Mouse (Mus musculus): ENCODE results near the gene Fth1.

Gene Fth1

DNA sequence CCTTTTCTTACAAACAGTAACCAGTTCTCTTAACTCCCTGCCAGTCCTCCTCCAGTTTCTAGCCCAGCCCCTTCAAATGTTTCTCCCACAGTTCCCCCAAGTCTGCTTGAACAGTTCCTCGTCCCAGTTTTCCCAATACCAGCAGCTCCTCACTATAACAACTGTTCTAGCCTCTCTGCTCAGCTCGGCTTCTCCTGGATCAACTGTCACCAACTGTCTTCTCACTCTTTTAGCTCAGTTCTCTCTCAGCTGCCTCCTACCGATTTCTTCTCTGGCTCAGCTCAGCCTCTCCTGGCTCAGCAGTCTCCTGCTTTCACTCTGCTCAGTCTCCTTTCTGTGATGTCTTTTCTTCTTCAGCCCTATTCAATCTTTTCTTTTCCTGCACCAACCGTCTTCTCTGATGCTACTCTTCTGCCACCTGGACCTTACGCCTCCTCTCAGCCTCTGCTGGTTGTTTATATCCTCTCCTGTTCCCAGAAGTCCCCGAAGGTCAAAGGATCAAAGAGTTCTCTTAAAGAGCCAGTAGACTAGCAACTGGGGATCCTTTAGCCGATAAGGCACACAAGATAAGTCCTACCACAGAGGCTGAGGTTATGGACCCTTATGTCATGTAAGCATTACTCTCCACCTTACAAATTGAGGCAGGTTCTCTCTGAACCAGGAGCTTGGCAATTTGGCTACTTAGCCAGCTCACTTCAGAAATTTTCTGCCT lies 16.0 kb upstream of the Fth1 start:
- DNase-seq (ENCODE audit: low read depth), result no peak

DNA sequence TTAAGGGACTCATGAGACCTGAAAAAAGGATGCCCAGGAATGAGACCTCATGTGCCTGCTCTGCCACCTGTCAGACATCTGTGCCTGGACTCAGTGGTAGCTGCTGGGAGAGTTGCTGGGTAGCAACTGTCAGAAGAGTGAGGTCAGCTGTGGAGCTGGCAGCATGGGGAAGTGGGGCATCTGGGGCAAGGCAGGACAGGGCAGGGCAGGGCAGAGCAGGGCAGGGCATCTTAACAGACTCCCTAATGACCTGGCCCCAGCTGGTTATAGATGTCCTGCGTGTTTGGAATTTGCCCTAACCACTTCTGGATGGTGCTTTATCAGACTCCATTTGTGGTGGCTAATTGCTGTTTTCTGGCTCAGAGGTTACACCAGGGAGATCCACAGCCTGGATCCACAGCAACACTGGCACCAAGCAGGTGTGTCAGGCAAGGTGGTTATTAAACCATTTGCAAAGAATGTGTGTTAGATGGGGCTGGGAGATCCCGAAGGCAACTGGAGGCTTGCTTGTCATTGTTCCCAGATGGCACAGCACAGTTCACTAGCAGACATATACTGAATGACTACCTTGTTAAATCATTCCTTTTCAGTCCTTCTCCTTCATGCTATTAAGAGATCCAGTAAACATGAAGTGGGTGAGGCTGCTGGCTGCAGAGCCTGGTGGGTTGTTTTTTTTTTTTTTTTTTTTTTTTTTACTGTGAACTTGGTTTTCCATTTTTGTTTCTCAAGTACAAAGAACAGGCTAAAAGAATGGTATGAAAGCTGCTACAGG lies 14.1 kb upstream of the Fth1 start:
- no peak for DNase-seq (ENCODE audit: low read depth)

DNA sequence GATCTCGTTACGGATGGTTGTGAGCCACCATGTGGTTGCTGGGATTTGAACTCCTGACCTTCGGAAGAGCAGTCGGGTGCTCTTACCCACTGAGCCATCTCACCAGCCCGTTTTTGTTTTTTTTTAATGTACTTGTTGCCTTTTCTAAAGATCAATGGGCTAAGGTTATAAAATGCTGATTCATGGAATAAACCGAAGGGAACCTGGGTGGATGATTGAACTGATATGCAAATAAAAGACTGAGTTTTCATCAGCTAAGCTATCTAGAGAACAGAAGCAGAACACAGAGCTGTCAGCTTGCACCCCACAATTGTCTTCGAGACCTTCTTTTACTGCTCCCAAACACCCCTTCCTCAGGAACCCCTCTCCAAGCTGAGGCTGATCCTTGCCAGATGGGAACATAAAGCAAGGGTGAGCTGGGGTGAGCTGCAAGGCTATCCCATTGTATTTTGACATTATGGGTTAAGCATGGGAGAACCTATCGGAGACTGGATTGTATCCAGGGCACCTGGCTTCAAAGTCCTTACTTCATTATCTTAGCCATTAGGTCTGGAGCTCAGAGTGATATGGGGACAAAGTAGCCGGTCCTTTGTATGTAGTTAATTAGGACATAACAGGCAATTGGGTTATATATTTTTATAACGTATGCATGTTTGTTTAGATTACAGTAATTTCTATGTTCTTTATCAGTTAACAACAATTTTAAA lies 12.2 kb upstream of the Fth1 start:
- no peak for DNase-seq (ENCODE audit: low read depth)

DNA sequence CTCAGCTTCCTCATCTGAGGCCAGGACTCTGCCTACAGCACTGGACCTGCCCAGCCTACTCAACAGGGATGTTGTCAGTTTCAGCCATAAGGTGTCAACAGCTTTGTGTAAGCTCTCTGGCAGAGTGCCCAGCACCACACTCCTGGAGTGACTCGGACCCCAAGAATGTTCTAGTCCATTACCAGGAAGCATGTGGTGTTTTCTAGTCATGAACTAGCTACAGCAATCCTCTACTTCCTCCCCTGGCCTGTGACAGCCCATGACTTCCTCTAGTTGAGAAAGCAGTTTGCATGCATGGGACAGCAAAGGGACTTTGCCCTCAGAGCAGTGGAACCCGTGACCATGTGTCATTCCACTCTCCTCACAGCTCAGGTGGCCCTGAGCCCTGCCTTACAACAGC lies 5.5 kb upstream of the Fth1 start:
- peak; percentile 69 for DNase-seq (ENCODE audit: low read depth)

DNA sequence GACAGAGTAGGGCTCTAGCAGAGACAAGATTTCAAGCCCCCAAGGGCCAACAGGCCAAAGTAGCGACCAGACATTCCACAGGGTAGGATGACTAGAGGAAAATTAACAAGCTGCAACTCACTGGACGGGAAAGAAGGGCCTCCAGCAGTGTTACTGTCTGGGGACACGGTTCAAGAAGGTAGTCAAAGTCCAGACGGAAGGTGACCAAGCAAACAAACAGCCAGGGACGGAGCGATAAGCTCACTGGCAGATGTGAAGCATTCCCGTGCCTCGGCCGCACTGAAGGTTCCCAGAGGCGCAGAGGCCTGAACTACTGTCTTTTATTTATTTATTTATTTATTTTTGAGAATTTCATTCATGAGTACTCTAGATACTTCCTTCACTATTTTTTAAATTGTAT lies 3.3 kb upstream of the Fth1 start:
- no peak for DNase-seq (ENCODE audit: low read depth)

DNA sequence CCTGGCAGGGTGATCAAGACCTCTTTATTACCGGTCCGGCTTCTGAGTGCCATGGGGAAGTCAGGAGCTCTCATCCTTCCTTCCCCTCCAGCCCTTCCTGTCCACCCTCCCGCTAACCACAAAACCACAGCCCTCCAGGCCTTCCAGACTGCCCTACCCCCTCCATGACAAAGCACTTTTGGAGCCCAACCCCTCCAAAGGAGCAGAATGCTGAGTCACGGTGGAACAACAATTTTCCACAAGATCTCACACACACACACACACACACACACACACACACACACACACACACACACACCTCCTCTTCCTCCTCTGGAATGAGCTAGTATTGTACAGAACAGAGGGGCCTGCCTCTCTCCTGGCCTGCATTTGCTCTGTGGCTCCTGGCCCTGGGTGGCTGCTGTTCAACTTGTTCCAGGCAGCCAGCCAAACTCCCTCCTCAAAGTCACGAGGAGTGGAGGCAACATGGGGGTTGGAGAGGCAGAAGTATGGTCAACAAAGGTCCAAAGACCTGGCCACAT lies 1.9 kb upstream of the Fth1 start:
- peak; percentile 96 for DNase-seq (ENCODE audit: low read depth)

DNA sequence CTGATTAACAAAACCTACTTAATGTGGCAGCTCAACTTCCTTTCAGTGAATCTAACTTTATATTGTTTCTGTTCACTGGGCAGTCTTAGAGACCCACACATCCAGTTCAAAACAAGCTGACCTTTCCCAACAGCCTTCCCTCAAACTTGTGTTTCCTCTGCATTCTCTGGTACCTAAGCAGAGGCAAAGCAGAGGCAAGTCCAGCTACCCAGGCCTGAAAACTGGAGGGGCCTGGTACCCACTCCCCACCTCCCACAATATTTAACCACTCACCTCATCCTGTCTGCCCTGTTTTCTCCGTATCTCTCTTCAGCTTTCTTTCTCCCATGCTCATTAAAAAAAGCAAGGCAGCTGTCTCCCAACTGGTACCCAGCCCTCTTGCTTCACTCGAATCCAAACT lies 1.2 kb upstream of the Fth1 start:
- DNase-seq (ENCODE audit: low read depth), result no peak

DNA sequence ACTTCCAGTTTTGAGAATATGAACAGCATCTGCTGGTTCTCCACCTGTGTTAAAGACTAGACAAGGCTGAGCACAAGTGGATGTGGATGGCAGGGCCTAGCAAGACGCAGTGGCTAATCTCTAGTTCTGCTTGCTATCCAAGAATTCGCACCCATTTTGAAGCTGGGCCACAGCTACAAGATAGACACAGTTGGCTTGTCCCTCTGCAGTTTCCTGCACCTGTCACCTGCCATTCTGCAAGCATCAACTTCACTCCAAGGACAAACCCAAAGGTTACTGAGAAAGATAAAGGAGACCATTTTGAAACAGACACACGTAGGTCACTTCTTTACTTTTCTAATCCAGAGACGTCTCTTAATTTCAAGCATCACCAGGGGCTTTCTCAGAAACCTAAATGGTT lies 1.2 kb downstream of the Fth1 start:
- DNase-seq (ENCODE audit: low read depth), result no peak

DNA sequence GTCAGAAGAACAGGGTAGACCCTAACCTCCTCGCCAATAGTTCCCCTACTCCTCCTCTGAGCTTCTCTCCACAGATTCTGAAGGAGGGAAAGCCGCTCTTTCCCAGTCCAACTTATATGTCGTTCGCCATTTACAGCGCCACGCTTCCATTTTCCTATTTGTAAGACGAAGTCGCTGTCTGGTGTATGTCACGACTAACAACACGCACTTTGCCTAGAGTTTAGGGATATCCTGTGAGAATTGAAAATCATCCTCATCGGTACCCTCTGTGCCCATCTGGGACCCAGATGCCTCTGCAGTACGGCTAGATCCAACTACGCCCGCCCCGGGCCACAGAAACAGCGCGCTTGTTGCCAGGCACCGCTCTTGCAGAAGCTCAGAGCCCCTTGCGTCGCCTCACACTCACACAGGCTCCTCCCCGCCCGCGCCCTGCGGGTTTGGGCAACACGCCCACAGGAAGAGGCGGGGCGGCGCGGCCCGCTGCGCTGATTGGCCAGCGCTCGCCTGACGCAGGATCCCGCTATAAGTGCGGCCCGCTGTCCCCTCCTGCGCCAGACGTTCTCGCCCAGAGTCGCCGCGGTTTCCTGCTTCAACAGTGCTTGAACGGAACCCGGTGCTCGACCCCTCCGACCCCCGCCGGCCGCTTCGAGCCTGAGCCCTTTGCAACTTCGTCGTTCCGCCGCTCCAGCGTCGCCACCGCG lies 1.9 kb downstream of the Fth1 start:
- peak; percentile 98 for DNase-seq (ENCODE audit: low read depth)

DNA sequence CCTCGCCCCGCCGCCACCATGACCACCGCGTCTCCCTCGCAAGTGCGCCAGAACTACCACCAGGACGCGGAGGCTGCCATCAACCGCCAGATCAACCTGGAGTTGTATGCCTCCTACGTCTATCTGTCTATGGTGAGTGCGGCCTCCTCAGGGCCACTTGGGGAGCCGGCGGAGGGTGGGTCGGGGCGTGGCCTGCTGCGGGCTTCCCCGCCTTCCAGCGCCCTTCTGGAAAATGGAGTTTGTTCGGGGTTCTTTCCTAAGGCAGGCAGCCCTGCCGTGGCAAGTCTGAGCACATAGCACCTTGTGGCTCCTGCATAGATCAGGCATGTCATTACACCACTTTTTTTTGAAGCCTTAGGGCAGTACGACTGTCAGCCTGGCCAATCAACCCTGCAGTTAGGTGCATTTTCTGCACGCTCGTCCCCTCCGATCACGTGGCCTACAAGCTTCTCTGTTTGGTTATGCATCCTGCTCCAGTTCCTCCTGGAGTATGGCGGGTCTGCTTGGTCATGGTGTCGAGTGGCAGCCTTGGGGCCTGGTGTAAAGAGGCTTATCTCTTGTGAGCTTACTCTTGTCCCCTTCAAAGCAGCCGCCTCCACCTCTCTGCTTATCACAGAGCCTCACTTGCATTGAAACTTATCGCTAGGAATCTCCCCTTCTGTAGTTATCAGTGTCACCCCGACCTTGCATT lies 2.6 kb downstream of the Fth1 start:
- peak; percentile 90 for DNase-seq (ENCODE audit: low read depth)

DNA sequence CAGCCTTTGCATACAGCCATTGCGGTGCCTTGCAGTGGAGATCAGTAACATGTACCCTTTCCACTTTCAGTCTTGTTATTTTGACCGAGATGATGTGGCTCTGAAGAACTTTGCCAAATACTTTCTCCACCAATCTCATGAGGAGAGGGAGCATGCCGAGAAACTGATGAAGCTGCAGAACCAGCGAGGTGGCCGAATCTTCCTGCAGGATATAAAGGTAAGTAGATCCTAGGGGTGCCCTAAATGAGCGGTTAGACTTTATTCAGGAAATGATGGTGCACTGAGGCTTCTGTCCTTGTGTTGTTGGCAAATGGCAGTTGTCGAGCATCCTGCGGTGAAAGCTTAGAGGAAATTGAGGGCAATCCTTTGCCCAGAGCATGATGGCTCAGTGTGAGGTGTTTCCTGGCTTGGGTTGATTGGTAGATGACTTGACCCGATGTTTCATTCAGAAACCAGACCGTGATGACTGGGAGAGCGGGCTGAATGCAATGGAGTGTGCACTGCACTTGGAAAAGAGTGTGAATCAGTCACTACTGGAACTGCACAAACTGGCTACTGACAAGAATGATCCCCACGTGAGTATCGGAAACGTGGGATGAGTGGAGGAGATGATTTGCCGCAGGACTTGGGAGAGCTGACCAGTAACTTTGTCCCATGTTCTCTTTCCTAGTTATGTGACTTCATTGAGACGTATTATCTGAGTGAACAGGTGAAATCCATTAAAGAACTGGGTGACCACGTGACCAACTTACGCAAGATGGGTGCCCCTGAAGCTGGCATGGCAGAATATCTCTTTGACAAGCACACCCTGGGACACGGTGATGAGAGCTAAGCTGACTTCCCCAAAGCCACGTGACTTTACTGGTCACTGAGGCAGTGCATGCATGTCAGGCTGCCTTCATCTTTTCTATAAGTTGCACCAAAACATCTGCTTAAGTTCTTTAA lies 4.0 kb downstream of the Fth1 start:
- peak; percentile 97 for DNase-seq (ENCODE audit: low read depth)

DNA sequence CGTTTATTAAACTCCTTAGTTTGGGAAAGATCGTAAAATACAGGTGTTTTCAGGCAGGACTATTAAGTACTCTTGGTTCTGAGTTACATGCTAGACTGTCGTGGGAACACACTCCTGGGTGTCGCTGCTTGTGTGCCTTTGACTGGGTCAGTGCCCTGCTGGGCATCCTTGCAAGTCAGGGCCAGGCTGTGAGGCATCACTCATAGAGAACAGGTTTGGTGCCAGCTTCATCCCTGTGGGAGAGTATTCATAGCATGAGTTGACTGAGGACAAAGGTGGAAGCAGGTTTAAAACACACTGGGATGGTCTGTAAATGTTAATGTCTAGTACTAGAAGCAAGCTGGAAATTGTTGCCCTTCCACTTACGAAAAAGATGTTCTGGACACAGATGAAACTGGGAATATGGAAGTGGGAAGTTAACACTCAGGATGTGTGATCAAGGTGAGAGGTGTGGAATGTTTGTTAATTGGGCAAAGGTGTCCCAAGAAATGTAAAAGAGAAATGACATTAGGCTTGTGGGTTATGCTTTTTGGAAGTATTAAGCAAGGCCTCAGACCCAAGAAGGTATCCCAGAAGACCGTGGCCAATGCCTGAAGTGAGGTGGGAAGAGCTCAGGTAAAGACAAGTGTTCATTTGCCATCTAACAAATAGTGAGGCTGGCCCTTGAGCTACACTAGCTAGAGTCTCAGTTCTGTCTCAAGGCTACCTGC lies 4.9 kb downstream of the Fth1 start:
- peak; percentile 20 for DNase-seq (ENCODE audit: low read depth)

DNA sequence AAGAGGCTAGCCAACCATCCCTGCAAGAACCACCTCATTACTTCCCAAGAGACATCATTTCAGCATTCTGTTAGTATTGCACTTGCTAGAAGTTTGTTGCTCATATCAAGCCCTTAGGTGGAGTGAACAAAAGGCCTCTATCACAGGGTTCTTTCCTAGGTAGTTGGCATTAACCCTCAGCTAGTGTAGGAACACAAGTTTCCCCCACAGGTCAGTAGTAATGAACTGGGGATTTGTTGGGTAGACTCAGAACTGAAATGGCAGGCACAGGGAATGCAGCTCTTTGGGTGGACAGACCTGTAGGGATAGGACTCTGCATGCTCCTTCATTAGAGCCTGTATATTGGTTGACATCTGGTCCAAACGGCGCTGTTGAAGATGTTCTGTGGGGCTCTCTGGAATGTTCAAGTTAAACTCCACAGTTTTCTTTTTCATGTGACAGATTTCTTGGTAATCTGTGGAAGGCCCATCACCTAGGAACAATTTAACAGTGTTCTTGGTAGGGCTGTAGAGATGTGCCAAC lies 5.6 kb downstream of the Fth1 start:
- DNase-seq (ENCODE audit: low read depth), result peak; percentile 35

DNA sequence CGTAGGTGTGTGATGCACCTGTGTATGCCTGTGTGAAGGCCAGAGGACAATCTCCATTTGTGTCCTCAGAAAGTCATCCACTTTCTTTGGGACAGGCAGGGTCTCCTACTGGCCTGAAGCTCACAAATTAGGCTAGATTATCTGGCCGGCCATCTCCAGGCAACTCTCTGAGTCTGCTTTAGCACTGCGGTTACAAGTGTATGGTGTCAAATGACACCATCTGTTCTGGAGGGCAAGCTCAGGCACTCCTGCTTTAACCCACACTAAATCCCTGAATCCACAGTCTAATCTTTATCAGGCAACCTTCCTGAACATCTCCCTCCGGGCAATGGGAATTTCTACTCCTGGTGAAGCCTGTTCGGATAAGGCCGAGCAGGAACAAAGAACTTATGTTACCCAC lies 6.8 kb downstream of the Fth1 start:
- peak; percentile 87 for DNase-seq (ENCODE audit: low read depth)

DNA sequence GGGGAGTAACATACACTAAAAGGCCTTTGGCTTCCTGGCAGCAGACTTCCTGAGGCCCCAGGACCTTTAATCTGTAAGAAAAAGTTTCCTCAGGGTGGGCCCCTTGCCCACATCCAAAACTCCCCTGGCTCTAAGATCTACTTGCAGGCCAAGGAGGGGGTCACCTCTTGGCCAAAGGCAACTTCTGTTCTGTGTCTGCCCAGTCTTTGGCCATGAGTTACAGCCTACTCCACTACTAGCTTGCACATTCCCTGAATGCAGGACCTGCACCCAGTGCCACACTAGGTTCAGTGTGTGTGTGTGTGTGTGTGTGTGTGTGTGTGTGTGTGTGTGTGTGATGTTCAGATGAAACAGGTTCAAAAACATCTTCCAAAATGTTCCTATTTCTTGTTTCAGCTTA lies 7.2 kb downstream of the Fth1 start:
- DNase-seq (ENCODE audit: low read depth), result no peak

DNA sequence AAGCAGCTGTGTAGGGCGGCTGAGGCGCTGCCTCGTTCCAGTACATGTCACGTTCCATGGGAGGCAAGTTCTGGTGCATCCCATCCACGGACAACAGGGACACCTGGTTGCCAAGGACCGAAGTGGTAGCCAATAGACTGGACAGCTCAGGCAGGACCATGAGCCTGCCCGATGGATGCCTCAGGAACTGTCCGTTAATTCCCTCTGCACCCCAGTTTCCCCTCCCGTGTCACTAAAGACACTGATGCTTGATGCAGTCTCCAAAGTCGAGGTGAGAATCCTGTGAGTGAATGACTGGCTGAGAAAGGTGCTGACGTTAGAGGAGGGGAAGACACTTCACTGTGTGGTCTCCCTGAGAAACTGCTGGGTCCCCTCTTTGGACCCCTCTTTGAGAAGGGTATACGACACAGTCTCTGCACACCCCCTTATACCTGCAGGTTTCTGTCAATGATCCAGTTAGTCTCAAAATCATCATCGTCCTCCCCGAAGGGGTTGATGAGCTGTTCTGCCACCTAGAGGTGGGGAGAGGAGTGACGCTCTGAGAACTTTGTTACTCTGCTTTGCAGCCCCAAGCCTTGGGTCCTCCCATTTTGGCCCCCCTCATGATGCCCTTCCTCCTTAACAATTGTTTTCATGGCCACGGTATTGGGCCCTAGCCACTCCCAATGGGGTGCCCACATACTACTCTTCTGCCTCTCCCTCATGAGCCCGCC lies 8.9 kb downstream of the Fth1 start:
- peak; percentile 61 for DNase-seq (ENCODE audit: low read depth)

DNA sequence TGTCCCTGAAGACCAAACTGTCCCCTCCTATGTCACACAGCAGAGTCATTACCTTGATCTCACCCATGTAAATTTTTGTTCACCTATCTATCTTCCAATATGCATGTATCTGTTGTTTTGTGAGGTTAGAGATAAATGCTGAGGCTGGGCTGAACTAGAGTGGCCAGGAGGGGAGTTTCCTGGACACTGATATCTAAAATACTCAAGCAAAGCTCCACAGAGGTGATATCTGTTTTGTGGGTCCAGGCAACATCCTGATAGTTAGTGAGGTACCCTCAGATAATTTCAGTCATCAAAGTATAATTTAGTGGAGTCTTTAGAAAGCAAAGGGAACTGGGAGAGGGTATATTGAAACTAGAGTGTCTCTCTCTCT lies 9.5 kb downstream of the Fth1 start:
- DNase-seq (ENCODE audit: low read depth), result no peak

DNA sequence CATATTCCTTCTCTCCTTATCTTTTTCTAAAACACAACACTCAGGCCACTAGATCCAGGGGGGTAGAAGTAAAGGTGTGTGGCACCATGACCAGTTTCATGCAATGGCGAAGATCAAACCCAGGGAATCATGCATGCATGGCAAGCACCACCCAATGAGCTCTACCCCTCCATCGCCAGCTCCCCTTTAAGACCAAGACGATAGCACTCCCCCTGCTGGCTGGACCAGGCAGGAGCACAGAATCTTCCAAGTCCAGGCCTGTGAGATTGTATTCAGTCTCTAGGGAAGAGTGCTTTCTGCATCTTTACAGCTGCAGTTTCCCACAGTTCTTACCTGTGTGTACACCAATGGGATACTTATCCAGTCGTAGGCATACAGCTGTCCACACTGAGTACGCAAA lies 10.9 kb downstream of the Fth1 start:
- peak; percentile 87 for DNase-seq (ENCODE audit: low read depth)

Data from 416B (cell line).